Mouse (Mus musculus) megakaryocyte-erythroid progenitor cell, adult 5-6 weeks (primary cell): ENCODE data around the gene Rbm11. TPM values are rescaled to one million over a fixed set of nuclear protein-coding genes. Genes with fewer than 3 reads are reported as not detected.

Source experiments
- ATAC-seq: replicated peaks from 2 replicates; pipeline ENCODE4 v1.8.0; 2016; ENCODE audit warnings: mild to moderate bottlenecking, inconsistent platforms; ENCODE audit not compliant: severe bottlenecking, poor library complexity, low FRiP score, low TSS enrichment
- total RNA-seq, 2 experiments: library from RNA; stranded (forward) in 1 of 2; stranded (reverse) in 1 of 2; fragments of 200-1000, 215-1000 nt in 1 of 2; fragments of >200 nt in 1 of 2; fragmentation: Nextera tagmentation in 1 of 2; gene quantifications; 2 replicates each; pipeline ENCODE4 v1.2.3; 2014 to 2017

The Rbm11 gene
- total RNA-seq (2014; fragmentation: Nextera tagmentation), result not detected in 2 replicates
- total RNA-seq (2017), result 0.23 TPM in 1 of 2 replicates, not detected in the other

GRCm38 (mm10) chr16:75592671-75593500, at the start of gene Rbm11:
TSS of gene Rbm11 (plus strand) at chr16:75592844.
- peak; percentile 91 for ATAC-seq

- ATAC-seq, result no peak
Observed at GRCm38 (mm10) chr16:75545310-75545709, 47.3 kb upstream of the Rbm11 start.

- ATAC-seq, result no peak
Observed at GRCm38 (mm10) chr16:75562910-75563309, 29.7 kb upstream of the Rbm11 start.

- no peak for ATAC-seq
Observed at GRCm38 (mm10) chr16:75582279-75582678, 10.4 kb upstream of the Rbm11 start.

- no peak for ATAC-seq
Observed at GRCm38 (mm10) chr16:75585961-75586360, 6.7 kb upstream of the Rbm11 start, which contains the start of gene Lipi. TSS of gene Lipi (minus strand) at chr16:75586061.

- ATAC-seq, result no peak
Observed at GRCm38 (mm10) chr16:75586466-75586865, 6.2 kb upstream of the Rbm11 start.

- ATAC-seq, result peak; percentile 51
Observed at GRCm38 (mm10) chr16:75593501-75594183, 998 bp downstream of the Rbm11 start.

GRCm38 (mm10) chr16:75606415-75606814, 13.8 kb downstream of the Rbm11 start:
- ATAC-seq, result no peak

GRCm38 (mm10) chr16:75612561-75612960, 19.9 kb downstream of the Rbm11 start:
- no peak for ATAC-seq

GRCm38 (mm10) chr16:75617651-75618349, 25.2 kb downstream of the Rbm11 start:
- peak; percentile 84 for ATAC-seq

- no peak for ATAC-seq
Observed at GRCm38 (mm10) chr16:75627862-75628261, 35.2 kb downstream of the Rbm11 start.

Other genes with a start within 250 kb of the Rbm11 start
- not detected in 2 replicates for gene Lipi, start 6.8 kb upstream of the Rbm11 start, total RNA-seq (2014; fragmentation: Nextera tagmentation)
- gene Lipi, start 6.8 kb upstream of the Rbm11 start, total RNA-seq (2017), result not detected in 2 replicates
- gene Hspa13, start 174.3 kb downstream of the Rbm11 start, total RNA-seq (2014; fragmentation: Nextera tagmentation), result 6.3 and 8.2 TPM in 2 replicates
- 20.4 and 21.5 TPM in 2 replicates for gene Hspa13, start 174.3 kb downstream of the Rbm11 start, total RNA-seq (2017)